Mouse (Mus musculus) CD8-positive naive resting alpha-beta T cell, adult 57 days (primary cell): ENCODE data around the gene BC035044. TPM values are rescaled to one million over a fixed set of nuclear protein-coding genes. Genes with fewer than 3 reads are reported as not detected.

Experiments
- total RNA-seq: library from RNA; stranded (reverse); gene quantifications from one replicate; pipeline ENCODE4 v1.2.4, GENCODE M21; 2023

The BC035044 gene
- total RNA-seq: 9.4 TPM

DNA sequence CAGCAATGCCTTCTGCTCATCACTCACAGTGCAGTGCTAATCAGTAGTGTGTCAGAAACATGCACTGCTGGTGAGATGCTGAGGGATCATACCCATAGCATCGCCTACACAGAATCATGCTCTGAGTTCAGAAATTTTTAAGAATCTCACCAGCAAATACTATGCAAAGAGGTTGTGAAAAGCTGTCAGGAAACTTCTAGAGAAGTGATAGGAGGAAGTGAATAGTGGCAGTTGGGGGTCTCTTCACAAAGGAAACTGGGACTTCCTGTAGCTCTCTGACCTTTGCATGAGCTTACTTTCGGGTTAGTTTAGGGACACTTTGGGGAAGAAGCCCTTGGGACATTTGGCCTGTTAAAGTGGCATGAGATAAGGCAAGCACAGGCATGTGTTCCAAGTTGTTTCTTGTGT is at the start of gene BC035044:
Gene BC035044 (minus strand): TSS at position 179 of the 408 bp plus-strand sequence.

DNA sequence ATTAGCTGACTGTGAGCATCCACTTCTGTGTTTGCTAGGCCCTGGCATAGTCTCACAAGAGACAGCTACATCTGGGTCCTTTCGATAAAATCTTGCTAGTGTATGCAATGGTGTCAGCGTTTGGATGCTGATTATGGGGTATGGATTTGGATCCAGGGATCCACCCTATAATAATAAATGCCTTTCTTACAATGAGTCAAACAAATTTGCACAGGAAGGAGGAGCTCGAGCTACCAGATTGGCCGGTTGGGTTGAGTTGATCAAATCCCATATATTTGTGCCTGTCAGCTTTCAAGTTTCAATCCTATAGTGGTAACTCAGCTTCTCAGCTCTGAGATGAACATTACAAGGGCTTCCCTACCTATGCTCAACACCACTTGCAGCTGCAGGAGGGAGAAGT is 43.2 kb upstream of the BC035044 start, which contains the start of gene Clec2g:
Gene Clec2g (plus strand): TSS at position 301 of the 400 bp plus-strand sequence.

DNA sequence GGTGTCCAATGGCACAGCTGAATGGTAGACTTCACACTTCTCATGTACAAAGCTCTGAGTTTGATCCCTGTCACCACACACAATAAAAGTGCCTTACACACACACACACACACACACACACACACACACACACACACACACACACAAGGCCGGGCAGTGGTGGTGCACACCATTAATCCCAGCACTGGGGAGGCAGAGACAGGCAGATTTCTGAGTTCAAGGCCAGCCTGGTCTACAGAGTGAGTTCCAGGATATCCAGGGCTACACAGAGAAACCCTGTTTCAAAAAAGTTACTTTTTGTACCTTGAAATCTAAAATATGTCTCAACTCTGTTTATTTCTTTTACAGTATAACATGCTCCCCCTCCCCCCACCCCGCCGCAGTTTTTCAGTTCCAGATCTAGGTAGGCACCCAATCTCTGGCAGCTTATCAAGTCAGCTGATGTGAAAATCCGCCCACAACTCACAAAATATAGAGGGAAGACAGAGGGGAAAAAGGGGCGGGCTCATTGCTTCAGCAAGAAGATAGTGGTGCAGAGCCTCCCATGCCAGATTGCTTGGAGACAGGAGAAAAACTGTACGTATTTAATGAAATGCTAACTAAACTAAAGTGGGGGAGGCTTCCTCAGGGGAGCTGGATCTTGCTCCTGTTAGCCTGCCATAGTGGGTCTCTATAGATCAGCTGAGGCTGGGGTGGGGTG is 3.7 kb downstream of the BC035044 start, which contains the start of gene Clec2i:
Gene Clec2i (plus strand): TSS at position 498 of the 700 bp plus-strand sequence.

DNA sequence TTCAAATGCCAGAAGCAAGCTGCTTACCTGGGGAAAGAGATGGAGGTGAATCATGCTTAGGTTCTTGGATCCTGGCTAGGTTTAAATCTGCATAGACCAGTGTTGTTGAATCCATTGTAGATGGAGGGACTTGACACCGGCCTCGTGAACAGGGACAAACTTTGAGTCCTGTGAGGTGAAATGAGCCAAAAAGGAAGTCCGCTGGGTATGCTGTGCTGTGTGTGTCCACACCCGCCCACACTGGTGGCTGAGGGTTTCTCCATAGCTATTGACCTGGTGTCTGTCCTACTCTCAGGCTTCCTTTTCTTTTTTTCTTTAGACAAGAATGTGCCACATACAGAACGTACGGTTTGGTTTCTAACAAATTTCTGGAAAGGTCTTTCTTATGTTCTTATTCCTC is 64.8 kb downstream of the BC035044 start, which contains the start of the genes Gm44511 and Klrb1b:
Gene Gm44511 (minus strand): TSS at position 184 of the 400 bp plus-strand sequence.
Gene Klrb1b (minus strand): TSS at position 200 of the 400 bp plus-strand sequence.

Other genes with a start within 250 kb of the BC035044 start
- gene Clec2h, start 228.7 kb downstream of the BC035044 start, total RNA-seq: 11.2 TPM
- gene Klrb1, start 168.1 kb downstream of the BC035044 start, total RNA-seq: not detected
- 3.9 TPM for gene Klrb1c, start 101.9 kb downstream of the BC035044 start, total RNA-seq
- not detected for gene Gm44511, start 64.8 kb downstream of the BC035044 start, total RNA-seq
- 0.95 TPM for gene Klrb1b, start 64.8 kb downstream of the BC035044 start, total RNA-seq
- 36.5 TPM for gene Clec2i, start 3.5 kb downstream of the BC035044 start, total RNA-seq
- 20.2 TPM for gene Clec2g, start 43.3 kb upstream of the BC035044 start, total RNA-seq
- gene Klrb1f, start 154.8 kb upstream of the BC035044 start, total RNA-seq: 4.9 TPM
- gene Clec2e, start 209.8 kb upstream of the BC035044 start, total RNA-seq: not detected